In the genomic region with DNA sequence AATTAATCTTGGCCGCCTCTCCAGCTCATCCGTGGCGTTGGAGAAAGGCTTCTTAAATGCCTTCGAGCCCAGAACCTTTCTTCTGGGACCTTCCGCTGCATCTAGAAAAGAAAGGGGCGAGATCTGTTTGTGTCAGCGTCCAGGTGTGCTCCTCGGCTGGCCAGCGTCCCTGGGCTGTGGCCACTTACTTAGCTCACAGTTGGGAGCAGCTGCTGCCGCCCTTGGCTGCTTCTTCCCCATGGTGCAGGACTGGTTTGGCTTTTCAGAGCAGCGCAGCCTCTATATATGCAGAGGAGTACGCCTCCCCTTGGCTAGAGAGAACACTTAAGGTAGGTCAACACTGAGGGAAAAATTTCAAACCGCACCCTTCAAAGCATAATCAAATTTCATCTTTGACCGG, we compare ENCODE assay signal across 7 mouse cellular contexts. TPM values are rescaled to one million over a fixed set of nuclear protein-coding genes. Genes with fewer than 3 reads are reported as not detected.
A peak's percentile ranks its signal among the peaks of the same experiment; 100 is the strongest.
DNase-seq lines count a peak whose midpoint lies in the region; ATAC-seq lines count a peak whose summit lies in the region.

No protein-coding gene starts in this region.

- H3K9me3 ChIP-seq in forebrain, embryonic 14.5 days (replicated peaks; ENCODE audit: control insufficient read depth, low read length): no peaks in the 10 kb centered on the region

- H3K36me3 ChIP-seq in forebrain, embryonic 14.5 days (ENCODE audit: control insufficient read depth, insufficient read depth, low read length): no peaks in the 10 kb centered on the region

- peaks cover 23% of the 10 kb centered on the region for H3K27me3 ChIP-seq in forebrain, embryonic 14.5 days (replicated peaks; ENCODE audit: control insufficient read depth, insufficient read depth, low read length)

- no peak overlapping the region for H3K27ac ChIP-seq in forebrain, embryonic 14.5 days (ENCODE audit: low read depth, low read length)

- H3K4me3 ChIP-seq in forebrain, embryonic 14.5 days (ENCODE audit: low read depth, low read length): peak overlapping the region; percentile 93

- peak; percentile 49 for DNase-seq in urinary bladder, postnatal 14 days (ENCODE audit: low spot score)
- no peak for DNase-seq in urinary bladder, postnatal 4 days (ENCODE audit: low spot score in 2 of 2)
- peak; percentile 18 for DNase-seq in forebrain, embryonic 14.5 days (ENCODE audit: low spot score)
- peak; percentile 51 to 70 for DNase-seq in kidney, postnatal 36 days
- DNase-seq in left cerebral cortex, postnatal 4 days: no peak
- no peak for DNase-seq in frontal cortex, postnatal 14 days (ENCODE audit: low spot score in 2 of 2)

- peak overlapping the region; percentile 10; the same call in 1 of the 2 replicates for H3K9ac ChIP-seq in forebrain, embryonic 14.5 days (ENCODE audit: low read length)

- WGBS in forebrain, embryonic 14.5 days: 3% methylated on average over 14 of the region's 14 CpGs

- intact Hi-C loops in left cerebral cortex, postnatal 4 days (cut with DNase I): no loop called here

- peaks cover 12% of the 10 kb centered on the region for H3K4me1 ChIP-seq in forebrain, embryonic 14.5 days (ENCODE audit: control insufficient read depth, insufficient read depth, low read length)

- ATAC-seq in forebrain, embryonic 14.5 days: no peak
- 0 out of 2 replicates have a peak, but pooled peaks have one; percentile 22 for ATAC-seq in megakaryocyte progenitor cell, adult 5-6 weeks (replicated peaks; ENCODE audit: poor library complexity)

- peak overlapping the region; percentile 69 for H3K4me2 ChIP-seq in forebrain, embryonic 14.5 days (ENCODE audit: low read length)

RNA-seq across cellular contexts. Expression of gene Slc11a2, which starts 1.0 kb away (rescaled TPM):
- polyA plus RNA-seq in forebrain, embryonic 14.5 days (2014; fragmentation: Nextera tagmentation; extraction: Ambion mirVana): 15.2 and 17.4 TPM in 2 replicates
- 8.2 and 12.0 TPM in 2 replicates for total RNA-seq in megakaryocyte progenitor cell, adult 5-6 weeks (2015)
- total RNA-seq in megakaryocyte progenitor cell, adult 5-6 weeks (2017): 11.0 and 14.6 TPM in 2 replicates
- 10 to 100 TPM; 55.9 to 61.2 TPM for total RNA-seq in left cerebral cortex, postnatal 4 days (2021)

RNA-seq across cellular contexts. Expression of gene Gm5475, which starts 2.0 kb away (rescaled TPM):
- polyA plus RNA-seq in forebrain, embryonic 14.5 days (2014; fragmentation: Nextera tagmentation; extraction: Ambion mirVana): 0.07 TPM in 1 of 2 replicates, not detected in the other
- total RNA-seq in megakaryocyte progenitor cell, adult 5-6 weeks (2015): not detected in 2 replicates
- not detected in 2 replicates for total RNA-seq in megakaryocyte progenitor cell, adult 5-6 weeks (2017)
- not detected for total RNA-seq in left cerebral cortex, postnatal 4 days (2021)

RNA-seq across cellular contexts. Expression of gene Letmd1, which starts 44.9 kb away (rescaled TPM):
- 40.5 and 43.1 TPM in 2 replicates for polyA plus RNA-seq in forebrain, embryonic 14.5 days (2014; fragmentation: Nextera tagmentation; extraction: Ambion mirVana)
- total RNA-seq in megakaryocyte progenitor cell, adult 5-6 weeks (2015): 35.7 and 37.2 TPM in 2 replicates
- 22.0 and 22.2 TPM in 2 replicates for total RNA-seq in megakaryocyte progenitor cell, adult 5-6 weeks (2017)
- 10 to 100 TPM; 65.8 to 70.5 TPM for total RNA-seq in left cerebral cortex, postnatal 4 days (2021)

RNA-seq across cellular contexts. Expression of gene Higd1c, which starts 59.6 kb away (rescaled TPM):
- polyA plus RNA-seq in forebrain, embryonic 14.5 days (2014; fragmentation: Nextera tagmentation; extraction: Ambion mirVana): not detected in 2 replicates
- total RNA-seq in megakaryocyte progenitor cell, adult 5-6 weeks (2015): not detected in 2 replicates
- total RNA-seq in megakaryocyte progenitor cell, adult 5-6 weeks (2017): not detected in 2 replicates
- not detected for total RNA-seq in left cerebral cortex, postnatal 4 days (2021)

Comparison
In these comparisons a context has a peak if more than half of its experiments do, and no peak if none do; other contexts are left out.
1. DNase-seq: peak in urinary bladder, postnatal 14 days (single experiment), forebrain, embryonic 14.5 days (single experiment) and kidney, postnatal 36 days (2 of 2); none in urinary bladder, postnatal 4 days (0 of 2), left cerebral cortex, postnatal 4 days (single experiment) and frontal cortex, postnatal 14 days (0 of 2).